Mouse (Mus musculus): Measurements from ENCODE around the gene Gm49369.

- TF ChIP-seq EP300 (optimal IDR thresholded peaks at IDR 0.05) (no peak), CTCF (IDR thresholded peaks at IDR 0.05; ENCODE audit: low read depth) (no peak)
Measured at GRCm38 (mm10) chr7:142431106-142431505, 48.6 kb upstream of the Gm49369 start.
